Mouse (Mus musculus) CH12.LX (cell line): ENCODE results near the gene Crocc.

ENCODE experiments used
- CTCF ChIP-seq, 2 experiments: IDR thresholded peaks in 1 of 2; conservative IDR thresholded peaks in 1 of 2; 2 replicates each; pipeline ENCODE4 v1.5.1; 2011 to 2012; ENCODE audit warnings: low read depth in 2 of 2, low read length in 2 of 2, improper control_type of control experiment in 1 of 2, inconsistent platforms in 1 of 2, mild to moderate bottlenecking in 1 of 2, moderate library complexity in 1 of 2
- E2F4 ChIP-seq: IDR thresholded peaks from 2 replicates; pipeline ENCODE4 v1.6.1; 2011; ENCODE audit warnings: low read depth, low read length, improper control_type of control experiment; ENCODE audit not compliant: insufficient replicate concordance
- UBTF ChIP-seq: IDR thresholded peaks from 2 replicates; pipeline ENCODE4 v1.6.1; 2012; ENCODE audit warnings: low read depth, mild to moderate bottlenecking, inconsistent platforms, low read length, improper control_type of control experiment, moderate library complexity
- ZNF384 ChIP-seq: IDR thresholded peaks from 2 replicates; pipeline ENCODE4 v1.6.1; 2012; ENCODE audit warnings: low read depth, low read length, improper control_type of control experiment, inconsistent platforms

GRCm38 (mm10) chr4:140974408-140974807 lies 85.9 kb downstream of the Crocc start:
- TF ChIP-seq UBTF (no peak), CTCF (conservative IDR thresholded peaks at IDR 0.05 in 1 of 2, IDR thresholded peaks at IDR 0.05 in 1 of 2; ENCODE audit: low read depth in 2 of 2, low read length in 2 of 2) (no peak), ZNF384 (no peak), E2F4 (no peak)
